Mouse (Mus musculus) midbrain, embryonic 14.5 days (tissue): Measurements from ENCODE around the gene Phldb1. TPM values are rescaled to one million over a fixed set of nuclear protein-coding genes. Genes with fewer than 3 reads are reported as not detected.

Experiments
- ATAC-seq: fragments of 200-750 bp; cut with Nextera tagmentation; 2 replicates; pipeline ENCODE4 v1.8.0; 2017; ENCODE audit warnings: moderate number of reproducible peaks, moderate library complexity; ENCODE audit not compliant: low FRiP score, low TSS enrichment
- DNase-seq: peaks from one replicate; pipeline ENCODE4 v3.0.0-alpha.2; 2015
- H3K27ac ChIP-seq: fragments of 300-500 bp; sonication (generic); replicated peaks from 2 replicates; pipeline ENCODE4 v1.5.1; 2014; ENCODE audit warnings: mild to moderate bottlenecking, low read depth, low read length, moderate library complexity
- H3K27me3 ChIP-seq: fragments of 300-500 bp; sonication (generic); 2 replicates; pipeline ENCODE4 v1.6.1; 2014; ENCODE audit warnings: low read length, control low read depth, mixed read lengths; ENCODE audit not compliant: control insufficient read depth, insufficient read depth
- H3K36me3 ChIP-seq: fragments of 300-500 bp; sonication (generic); 2 replicates; pipeline ENCODE4 v1.6.1; 2014; ENCODE audit warnings: low read length, control low read depth; ENCODE audit not compliant: control insufficient read depth, insufficient read depth
- H3K4me1 ChIP-seq: fragments of 300-500 bp; sonication (generic); 2 replicates; pipeline ENCODE4 v1.6.1; 2014; ENCODE audit warnings: mild to moderate bottlenecking, antibody characterized with exemption, low read length, control low read depth; ENCODE audit not compliant: control insufficient read depth, insufficient read depth
- H3K4me2 ChIP-seq: fragments of 300-500 bp; sonication (generic); 2 replicates; pipeline ENCODE4 v1.6.1; 2014; ENCODE audit warnings: mild to moderate bottlenecking, low read length, moderate library complexity
- H3K4me3 ChIP-seq: fragments of 300-500 bp; sonication (generic); replicated peaks from 2 replicates; pipeline ENCODE4 v1.5.1; 2014; ENCODE audit warnings: low read depth, low read length
- H3K9ac ChIP-seq: fragments of 300-500 bp; sonication (generic); replicated peaks from 2 replicates; pipeline ENCODE4 v1.6.1; 2014; ENCODE audit warnings: mild to moderate bottlenecking, low read length, moderate library complexity
- H3K9me3 ChIP-seq: fragments of 300-500 bp; sonication (generic); 2 replicates; pipeline ENCODE4 v1.6.1; 2016; ENCODE audit warnings: low read length, control low read depth, mixed read lengths; ENCODE audit not compliant: control insufficient read depth
- WGBS: fragments of 180-500 bp; shearing (Covaris S2); extraction: QIAGEN DNeasy Blood & Tissue Kit; methylation state at CpG from one replicate; pipeline ENCODE4 v1.1.7; 2014; 5-methylcytosine and 5-hydroxymethylcytosine counted together
- polyA plus RNA-seq: library from polyadenylated mRNA; unstranded; fragments of >200 nt; fragmentation: Nextera tagmentation; extraction: Ambion mirVana; gene quantifications from 2 replicates; pipeline ENCODE4 v1.2.1, GENCODE M21; 2014

The Phldb1 gene
- polyA plus RNA-seq, 1 experiment from 2014 or later: 51.1 TPM

DNA sequence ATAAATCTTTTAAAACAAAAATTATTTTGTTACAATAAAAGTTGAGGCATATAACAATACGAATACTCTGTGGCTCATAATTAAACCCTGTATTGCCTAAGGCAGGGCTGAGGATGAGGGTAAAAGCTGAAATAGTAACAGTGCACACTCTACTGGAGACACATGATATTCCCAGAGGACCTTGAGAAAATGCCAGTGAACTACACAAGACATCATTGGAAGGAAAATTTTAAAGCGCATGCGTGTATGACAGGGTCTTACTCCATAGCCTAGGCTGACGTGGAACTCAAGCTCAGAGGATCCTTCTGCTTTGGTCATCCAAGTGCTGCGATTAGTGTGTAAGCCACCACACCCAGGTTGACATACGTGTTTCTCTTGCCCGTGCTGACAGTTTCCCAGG is 13.5 kb upstream of the Phldb1 start:
- DNase-seq (no peak), ATAC-seq (no peak)
- Histone ChIP-seq H3K27me3 (no peaks in the 10 kb centered on the region), H3K36me3 (peaks cover 99% of the 10 kb centered on the region), H3K9ac (no peak overlapping the region), H3K27ac (no peak overlapping the region), H3K9me3 (no peaks in the 10 kb centered on the region), H3K4me2 (no peak overlapping the region), H3K4me1 (no peaks in the 10 kb centered on the region), H3K4me3 (no peak overlapping the region)
- 94% methylated on average over 7 of the region's 7 CpGs for WGBS

DNA sequence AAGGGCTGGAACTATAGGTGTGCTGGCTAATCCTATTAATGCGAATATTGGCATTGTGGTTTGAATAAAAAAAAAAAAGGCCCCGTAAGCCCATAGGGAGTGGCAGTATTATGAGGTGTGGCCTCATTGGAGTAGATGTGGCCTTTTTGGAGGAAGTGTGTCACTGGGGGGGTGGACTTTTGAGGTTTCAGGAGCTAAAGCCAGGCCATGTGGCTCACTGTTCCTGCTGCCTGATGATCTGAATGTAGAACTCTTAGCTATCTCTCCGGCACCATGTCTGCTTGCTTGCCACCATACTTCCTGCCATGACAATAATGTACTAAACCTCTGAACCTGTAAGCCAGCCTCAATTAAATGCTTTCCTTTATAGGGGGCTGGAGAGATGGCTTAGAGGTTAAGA is 12.3 kb upstream of the Phldb1 start:
- H3K9me3 ChIP-seq: no peaks in the 10 kb centered on the region
- H3K4me1 ChIP-seq: no peaks in the 10 kb centered on the region
- peaks cover 97% of the 10 kb centered on the region for H3K36me3 ChIP-seq
- WGBS: 91% methylated on average over 3 of the region's 3 CpGs
- H3K27ac ChIP-seq: no peak overlapping the region
- no peaks in the 10 kb centered on the region for H3K27me3 ChIP-seq
- DNase-seq (no peak), ATAC-seq (no peak)
- H3K4me3 ChIP-seq: no peak overlapping the region
- H3K9ac ChIP-seq: no peak overlapping the region
- H3K4me2 ChIP-seq: no peak overlapping the region

DNA sequence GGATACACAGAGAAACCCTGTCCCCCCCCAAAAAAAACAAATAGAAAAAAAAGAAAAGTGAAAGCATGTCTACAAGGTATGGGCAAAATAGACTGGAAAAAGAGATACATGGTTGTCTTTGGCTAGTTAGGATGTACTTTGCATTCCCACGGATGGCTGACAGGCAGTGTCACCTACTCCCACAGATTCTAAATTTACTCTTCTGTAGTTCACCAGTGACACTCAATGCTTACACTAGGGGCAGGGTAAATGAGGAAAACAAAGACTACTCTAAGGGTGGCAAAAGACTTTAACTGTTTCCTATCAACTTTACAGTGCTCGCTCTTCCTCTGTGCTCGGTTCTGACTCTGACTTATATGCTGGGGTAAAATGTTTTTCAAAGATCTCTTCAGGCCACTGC is 11.7 kb upstream of the Phldb1 start:
- no peak overlapping the region for H3K4me3 ChIP-seq
- 97% methylated on average over 3 of the region's 3 CpGs for WGBS
- no peaks in the 10 kb centered on the region for H3K27me3 ChIP-seq
- no peaks in the 10 kb centered on the region for H3K9me3 ChIP-seq
- peaks cover 93% of the 10 kb centered on the region for H3K36me3 ChIP-seq
- ATAC-seq: no peak
- H3K9ac ChIP-seq: no peak overlapping the region
- no peaks in the 10 kb centered on the region for H3K4me1 ChIP-seq
- no peak for DNase-seq
- no peak overlapping the region for H3K27ac ChIP-seq
- no peak overlapping the region for H3K4me2 ChIP-seq

DNA sequence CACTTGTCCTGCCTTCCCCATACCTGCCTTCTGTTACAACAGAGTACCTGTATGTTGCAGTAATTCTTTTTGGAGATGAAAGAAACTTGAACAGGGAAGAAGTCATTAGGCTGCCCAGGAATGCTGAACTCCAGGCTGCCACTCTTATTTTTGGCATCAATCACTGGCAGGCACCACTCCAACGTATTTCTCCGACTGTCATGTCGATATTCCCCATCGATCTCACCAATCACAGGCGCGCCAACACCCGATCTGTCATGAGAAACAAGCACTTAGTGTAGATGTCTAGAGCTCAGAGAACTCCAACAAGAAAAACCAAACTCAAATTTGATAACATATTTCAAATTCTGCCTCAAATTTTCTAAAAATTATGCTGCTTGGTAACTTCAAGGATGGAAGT is 10.4 kb upstream of the Phldb1 start:
- no peak overlapping the region for H3K9ac ChIP-seq
- H3K4me3 ChIP-seq: no peak overlapping the region
- no peak overlapping the region for H3K27ac ChIP-seq
- DNase-seq (no peak), ATAC-seq (no peak)
- no peaks in the 10 kb centered on the region for H3K4me1 ChIP-seq
- H3K27me3 ChIP-seq: no peaks in the 10 kb centered on the region
- 91% methylated on average over 7 of the region's 7 CpGs for WGBS
- H3K4me2 ChIP-seq: no peak overlapping the region
- H3K36me3 ChIP-seq: peaks cover 89% of the 10 kb centered on the region
- no peaks in the 10 kb centered on the region for H3K9me3 ChIP-seq

- Histone ChIP-seq H3K9me3 (no peaks in the 10 kb centered on the region), H3K4me2 (no peak overlapping the region), H3K36me3 (peaks cover 44% of the 10 kb centered on the region), H3K4me1 (no peaks in the 10 kb centered on the region), H3K4me3 (no peak overlapping the region), H3K27me3 (no peaks in the 10 kb centered on the region), H3K27ac (no peak overlapping the region), H3K9ac (no peak overlapping the region)
- ATAC-seq (no peak), DNase-seq (no peak)
- 81% methylated on average over 1 of the region's 1 CpGs for WGBS
Measured at GRCm38 (mm10) chr9:44740663-44741192, 5.7 kb upstream of the Phldb1 start.

GRCm38 (mm10) chr9:44737240-44737949 is 2.4 kb upstream of the Phldb1 start:
- H3K4me3 ChIP-seq: no peak overlapping the region
- H3K27me3 ChIP-seq: peaks cover 20% of the 10 kb centered on the region
- no peak overlapping the region for H3K4me2 ChIP-seq
- H3K9ac ChIP-seq: no peak overlapping the region
- H3K4me1 ChIP-seq: peaks cover 19% of the 10 kb centered on the region; the same call in 1 of the 2 replicates
- DNase-seq: no peak
- no peak for ATAC-seq
- 66% methylated on average over 8 of the region's 8 CpGs for WGBS
- no peaks in the 10 kb centered on the region for H3K9me3 ChIP-seq
- no peak overlapping the region for H3K27ac ChIP-seq
- H3K36me3 ChIP-seq: peaks cover 12% of the 10 kb centered on the region

DNA sequence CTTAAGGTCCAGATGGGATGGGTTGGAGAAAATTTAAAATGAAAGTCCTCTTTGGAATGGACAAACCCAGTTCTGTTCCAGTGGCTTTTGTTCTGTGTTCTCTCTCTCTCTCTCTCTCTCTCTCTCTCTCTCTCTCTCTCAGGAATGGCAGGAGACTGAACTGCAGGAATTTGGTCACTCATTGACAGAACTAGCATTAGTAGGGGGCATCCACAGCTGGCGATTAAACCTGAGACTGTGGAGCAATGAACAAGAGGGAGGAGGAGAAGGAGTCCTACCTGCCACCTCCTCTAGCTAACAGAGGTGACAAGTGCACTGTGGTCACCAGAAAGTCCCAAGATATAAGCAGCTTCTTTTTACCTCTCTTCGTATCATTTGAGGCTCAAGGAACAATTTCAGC is 1.3 kb upstream of the Phldb1 start:
- ATAC-seq: no peak
- Histone ChIP-seq H3K27me3 (peaks cover 20% of the 10 kb centered on the region), H3K4me2 (no peak overlapping the region), H3K27ac (no peak overlapping the region), H3K4me1 (peaks cover 19% of the 10 kb centered on the region; the same call in 1 of the 2 replicates), H3K4me3 (no peak overlapping the region), H3K9me3 (no peaks in the 10 kb centered on the region), H3K9ac (no peak overlapping the region), H3K36me3 (peaks cover 6% of the 10 kb centered on the region; the same call in 1 of the 2 replicates)
- DNase-seq: no peak
- 74% methylated on average over 2 of the region's 2 CpGs for WGBS

- H3K36me3 ChIP-seq: 0 out of 2 replicates have a peak, but pooled peaks cover 2% of the 10 kb centered on the region
- H3K9ac ChIP-seq: no peak overlapping the region
- 76% methylated on average over 6 of the region's 6 CpGs for WGBS
- H3K9me3 ChIP-seq: no peaks in the 10 kb centered on the region
- H3K4me3 ChIP-seq: no peak overlapping the region
- H3K4me2 ChIP-seq: no peak overlapping the region
- no peak for DNase-seq
- ATAC-seq: no peak
- peaks cover 19% of the 10 kb centered on the region; the same call in 1 of the 2 replicates for H3K4me1 ChIP-seq
- H3K27me3 ChIP-seq: peaks cover 20% of the 10 kb centered on the region
- H3K27ac ChIP-seq: no peak overlapping the region
Measured at GRCm38 (mm10) chr9:44735886-44736285, 888 bp upstream of the Phldb1 start.
